Mouse (Mus musculus) retina, adult 2 months (tissue): ENCODE data around the gene Abhd5.
A peak's percentile ranks its signal among the peaks of the same experiment; 100 is the strongest.

Source experiments
- DNase-seq: peaks from one replicate; pipeline ENCODE4 v3.0.0-alpha.2; 2012; ENCODE audit warnings: low read depth, low spot score

The Abhd5 gene

GRCm38 (mm10) chr9:122346059-122346458 is 5.3 kb upstream of the Abhd5 start:
- no peak for DNase-seq

DNA sequence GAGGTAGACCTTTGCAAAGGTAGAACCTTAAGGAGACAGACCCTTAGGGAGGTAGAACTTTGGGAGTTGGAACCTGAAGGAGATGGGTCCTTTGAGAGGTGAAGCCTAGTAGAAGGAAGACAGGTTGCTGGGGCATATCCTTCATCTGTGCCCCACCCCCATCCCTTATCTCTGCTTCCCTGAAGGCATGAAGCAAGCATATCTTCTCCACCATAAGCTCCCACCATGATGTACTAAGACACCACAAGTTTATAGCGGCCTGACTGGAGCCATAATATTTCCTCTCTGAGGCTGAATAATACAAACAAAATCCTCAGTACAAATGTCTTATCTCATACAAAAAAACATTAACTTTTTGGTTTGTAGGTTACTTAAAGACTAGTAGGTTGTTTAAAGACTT is 3.5 kb upstream of the Abhd5 start:
- DNase-seq: no peak

DNA sequence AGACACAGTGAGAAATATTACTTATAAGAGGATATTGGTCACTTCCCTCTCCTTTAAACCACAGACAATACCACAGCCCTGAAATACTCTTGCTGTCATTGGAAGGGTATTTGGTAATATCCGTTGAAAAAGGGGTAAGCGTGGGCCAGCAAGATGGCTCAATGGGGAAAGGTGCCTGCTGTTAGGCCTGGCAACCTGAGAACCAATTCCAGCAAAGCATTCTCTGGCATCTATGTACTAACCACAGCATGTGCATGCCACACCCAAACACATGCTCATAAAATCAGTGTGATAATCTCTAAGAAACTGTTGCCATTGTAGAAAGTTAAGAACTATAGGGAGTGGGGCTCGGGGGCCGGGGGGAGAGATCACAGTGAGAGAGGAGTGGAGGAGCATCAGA is 2.1 kb upstream of the Abhd5 start:
- no peak for DNase-seq

DNA sequence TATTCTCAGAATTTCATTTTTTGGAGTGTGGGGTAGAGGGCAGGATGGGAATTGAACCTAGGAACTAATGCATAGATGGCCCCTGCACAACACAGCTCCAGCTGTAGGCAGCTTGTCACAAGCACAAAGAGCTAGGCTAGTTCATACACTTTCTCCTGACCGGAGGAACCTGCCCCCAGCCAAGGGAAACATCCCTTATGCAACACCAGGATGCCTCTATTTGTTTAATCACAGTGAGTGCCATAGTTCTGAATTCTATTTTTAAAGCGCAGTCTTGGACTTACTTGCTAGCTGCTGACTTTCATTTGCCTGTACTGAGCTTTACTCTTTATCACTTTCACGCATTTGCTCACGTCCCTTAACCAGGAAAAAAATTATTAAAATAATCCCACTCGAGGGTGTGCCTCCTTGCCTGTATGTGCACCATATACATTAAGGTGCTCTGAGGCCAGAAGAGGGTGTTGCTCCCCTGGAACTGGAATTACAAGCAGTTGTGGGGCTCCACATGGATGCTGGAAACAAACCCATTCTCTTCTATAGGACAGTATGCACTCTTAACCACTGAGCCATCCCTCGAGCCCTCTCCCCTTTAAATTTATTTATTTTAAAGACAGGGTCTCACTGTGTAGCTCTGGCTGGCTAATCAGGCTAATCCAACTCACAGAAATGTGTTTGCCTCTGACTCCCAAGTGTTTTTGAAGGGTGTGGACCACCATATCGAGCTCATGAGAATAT is 845 bp upstream of the Abhd5 start:
- no peak for DNase-seq

DNA sequence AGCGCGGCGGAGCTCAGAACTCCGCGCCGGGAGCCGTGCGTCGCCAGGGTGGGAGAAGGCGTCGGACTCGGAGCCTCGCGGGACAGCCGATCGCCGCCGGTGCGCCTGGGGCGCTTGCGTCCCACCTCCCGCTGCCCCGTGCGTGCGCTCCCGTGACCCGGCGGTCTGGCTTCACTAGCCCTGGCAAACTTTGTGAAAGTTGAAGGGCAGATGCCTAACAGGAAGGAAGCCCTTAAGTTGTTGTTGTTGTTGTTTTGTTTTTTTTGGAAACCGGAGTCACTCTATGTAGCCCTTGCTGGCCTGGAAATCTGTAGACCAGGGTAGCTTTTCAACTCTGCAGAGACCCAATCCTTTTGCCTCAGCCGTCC is 601 bp downstream of the Abhd5 start:
- DNase-seq: peak; percentile 9

GRCm38 (mm10) chr9:122352911-122353310 is 1.5 kb downstream of the Abhd5 start:
- no peak for DNase-seq

DNA sequence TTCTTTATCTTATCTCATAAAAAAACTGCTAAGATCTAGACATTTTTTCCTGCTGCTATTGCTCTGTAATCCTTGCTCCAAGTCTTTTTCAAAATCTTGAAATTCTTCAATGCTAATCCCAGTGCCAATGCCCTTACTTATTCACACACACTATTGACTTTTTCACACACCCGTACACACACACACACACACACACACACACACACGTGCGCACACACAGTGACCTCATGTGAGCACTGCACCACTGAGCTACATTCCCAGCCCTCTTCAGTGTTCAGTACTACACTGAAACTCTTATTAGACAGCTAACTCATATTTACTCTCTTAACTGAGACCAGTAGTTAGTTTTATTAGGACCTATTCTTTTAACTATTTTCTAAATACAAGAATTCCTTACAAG is 2.8 kb downstream of the Abhd5 start:
- no peak for DNase-seq

GRCm38 (mm10) chr9:122357073-122357472 is 5.7 kb downstream of the Abhd5 start:
- no peak for DNase-seq

GRCm38 (mm10) chr9:122357626-122358025 is 6.2 kb downstream of the Abhd5 start:
- no peak for DNase-seq

- DNase-seq: no peak
Measured at GRCm38 (mm10) chr9:122364171-122364570, 12.8 kb downstream of the Abhd5 start.

DNA sequence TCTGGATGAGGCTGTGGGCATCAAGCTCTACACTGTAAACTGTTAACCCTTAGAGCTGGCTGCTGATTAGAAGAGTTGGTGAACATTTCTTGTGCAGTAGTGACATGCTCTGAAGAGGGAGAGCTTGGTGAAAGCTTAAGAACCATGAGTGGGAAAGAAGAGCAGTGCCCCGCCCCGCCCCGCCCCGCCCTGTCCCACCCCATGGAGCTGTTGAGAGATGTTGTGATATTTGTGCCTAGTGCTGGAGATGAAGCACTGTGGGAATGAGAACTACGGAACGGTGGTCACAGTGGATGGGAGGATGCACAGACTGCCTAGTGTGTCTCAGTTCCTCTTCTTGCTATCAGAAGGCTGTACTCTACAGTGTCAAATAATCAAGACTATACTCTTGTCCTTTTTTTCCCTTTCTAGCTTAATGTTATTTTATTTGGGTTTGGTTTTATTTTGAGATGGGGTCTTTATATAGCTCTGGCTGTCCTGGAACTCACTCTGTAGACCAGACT is 18.9 kb downstream of the Abhd5 start:
- DNase-seq: no peak

GRCm38 (mm10) chr9:122372506-122372905 is 21.1 kb downstream of the Abhd5 start:
- no peak for DNase-seq

DNA sequence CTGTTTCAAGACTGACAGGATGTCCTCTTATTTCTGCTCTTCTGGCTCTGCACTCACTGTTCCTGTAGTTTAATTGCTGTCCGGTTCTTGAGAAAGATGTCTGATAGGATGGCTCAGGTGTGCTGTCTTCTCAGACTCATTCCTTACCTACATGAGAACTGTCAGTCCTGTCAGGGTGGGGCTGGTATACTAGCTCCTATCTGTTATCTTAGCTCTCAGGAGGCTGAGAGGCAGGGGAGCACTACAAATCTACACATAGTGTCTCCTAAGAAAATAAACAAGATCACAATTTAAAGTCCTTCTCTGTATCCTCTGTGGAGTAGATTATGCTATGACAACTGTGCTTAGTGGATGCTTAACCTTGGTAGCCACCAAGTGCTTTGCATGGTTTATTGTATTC is 21.6 kb downstream of the Abhd5 start:
- DNase-seq: no peak

DNA sequence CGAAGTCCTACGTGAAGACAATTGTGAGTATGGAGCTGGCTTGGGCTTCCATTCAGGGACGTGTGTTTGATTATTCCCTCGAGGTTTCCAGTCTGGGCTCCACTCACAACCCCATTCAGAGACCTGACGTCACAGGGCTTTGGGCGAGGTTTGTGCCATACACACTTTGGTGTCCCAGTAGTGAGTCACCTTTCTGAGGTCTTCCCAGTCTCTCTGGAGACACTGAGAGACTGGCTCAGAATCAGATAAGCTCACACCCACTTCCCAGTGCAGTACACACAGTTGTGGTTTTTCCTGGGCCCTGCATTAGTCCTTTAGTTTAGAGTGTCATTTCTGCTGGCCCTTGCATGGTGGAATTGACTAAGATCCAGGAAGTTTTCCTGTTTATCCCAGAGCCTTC is 27.6 kb downstream of the Abhd5 start:
- DNase-seq: no peak

GRCm38 (mm10) chr9:122380959-122381358 is 29.6 kb downstream of the Abhd5 start:
- no peak for DNase-seq

DNA sequence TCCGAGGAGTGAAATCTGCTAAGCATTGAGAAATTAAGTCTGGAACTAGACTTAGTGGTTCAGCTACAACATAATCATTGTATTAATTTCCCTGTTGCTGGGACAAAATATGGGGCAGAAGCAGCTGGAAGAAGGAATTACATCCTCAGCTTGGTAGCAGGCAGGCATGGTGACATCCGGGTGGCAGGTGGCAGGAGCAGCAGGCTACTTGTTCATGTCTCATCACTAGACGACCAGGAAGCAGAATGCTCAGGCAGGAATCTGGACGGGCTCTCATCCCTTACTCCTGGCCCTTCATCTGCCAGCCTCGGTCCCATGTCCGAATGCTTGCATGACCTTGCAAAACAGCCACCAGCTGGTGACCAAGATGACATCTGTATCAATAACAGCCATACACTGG is 30.6 kb downstream of the Abhd5 start:
- DNase-seq: no peak

DNA sequence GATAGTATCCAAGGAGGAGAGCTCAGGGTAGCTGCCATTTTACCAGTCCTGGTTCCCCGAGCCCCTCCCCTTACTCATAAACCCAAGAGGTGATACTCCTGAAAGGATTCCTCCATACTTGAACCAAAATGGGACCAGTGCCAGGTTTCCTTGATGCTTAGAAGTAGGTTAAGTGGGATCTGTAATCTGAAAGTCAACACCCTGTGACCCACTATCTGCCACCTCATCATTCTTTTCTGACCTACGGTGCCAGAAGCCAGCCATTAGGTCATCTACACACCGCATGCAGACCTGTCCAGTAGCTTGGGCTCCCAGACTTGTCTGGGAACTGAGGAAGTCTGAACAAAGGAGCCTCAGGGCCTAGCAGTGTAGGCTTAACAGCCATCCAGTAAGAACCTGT is 34.6 kb downstream of the Abhd5 start:
- no peak for DNase-seq

GRCm38 (mm10) chr9:122389287-122389920 is 38.0 kb downstream of the Abhd5 start:
- no peak for DNase-seq

DNA sequence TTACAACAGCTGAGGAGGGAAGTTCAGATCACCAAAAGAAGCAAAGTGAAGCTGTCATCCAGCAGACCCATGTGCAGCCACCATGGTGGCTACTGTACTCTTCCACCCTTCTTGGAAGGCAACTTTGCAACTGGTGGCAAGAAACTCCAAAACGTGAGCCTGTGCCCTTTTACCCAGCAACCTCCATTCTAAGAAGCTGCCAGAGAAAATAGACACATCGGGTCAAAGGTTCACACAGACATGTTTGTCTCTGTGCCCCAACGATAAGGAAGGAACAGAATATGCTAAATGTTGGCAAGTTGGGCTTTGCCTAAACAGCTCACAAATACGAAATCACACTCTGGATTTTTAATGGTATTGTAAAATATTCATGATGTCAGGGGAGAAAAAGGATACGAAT is 44.4 kb downstream of the Abhd5 start:
- no peak for DNase-seq

GRCm38 (mm10) chr9:122397156-122397555 is 45.7 kb downstream of the Abhd5 start:
- DNase-seq: no peak

DNA sequence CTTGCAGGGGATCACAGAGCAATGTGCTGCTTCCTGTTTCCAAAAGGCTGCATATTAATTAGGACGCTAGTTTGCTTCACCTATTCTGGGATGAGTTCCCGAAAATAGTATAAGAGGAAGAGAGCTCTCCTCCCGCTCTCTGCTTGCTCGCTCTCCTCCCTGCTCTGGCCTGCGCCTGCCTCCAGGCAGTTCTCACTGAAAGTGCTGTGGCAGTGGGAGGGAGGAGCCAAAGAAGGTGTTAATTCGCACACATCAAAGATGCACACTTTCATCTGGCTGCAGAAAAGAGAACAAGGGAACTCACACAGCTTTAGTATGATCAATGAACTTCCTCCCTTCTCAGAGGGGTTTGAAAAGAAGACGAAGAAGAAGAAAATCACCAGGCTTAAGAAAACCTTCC is 47.3 kb downstream of the Abhd5 start:
- no peak for DNase-seq

- no peak for DNase-seq
Measured at GRCm38 (mm10) chr9:122401239-122401638, 49.8 kb downstream of the Abhd5 start.

- DNase-seq: no peak
Measured at GRCm38 (mm10) chr9:122410437-122411175, 59.2 kb downstream of the Abhd5 start.
